Mouse (Mus musculus): ENCODE measurements at regions not wholly inside any gene's neighbourhood (a gene's known extent, or its start where the extent isn't known, plus 50 kb on each side); places are given as distances from the start of the nearest gene placed in this dataset.

- no peak for DNase-seq (ENCODE audit: low spot score)
Measured at GRCm38 (mm10) chr11:105538421-105539210, 51.2 kb upstream of the Tanc2 start.

GRCm38 (mm10) chr11:105532616-105533015, 57.2 kb upstream of the Tanc2 start:
- no peak for DNase-seq (ENCODE audit: low spot score)

- peak; percentile 5 for DNase-seq (ENCODE audit: low spot score)
Measured at GRCm38 (mm10) chr11:105530711-105531157, 59.1 kb upstream of the Tanc2 start.

- DNase-seq (ENCODE audit: low spot score): no peak
Measured at GRCm38 (mm10) chr11:105526066-105526465, 63.7 kb upstream of the Tanc2 start.

GRCm38 (mm10) chr11:105525608-105526007, 64.2 kb upstream of the Tanc2 start:
- DNase-seq (ENCODE audit: low spot score): peak; percentile 17

- no peak for DNase-seq (ENCODE audit: low spot score)
Measured at GRCm38 (mm10) chr11:105524400-105524799, 65.4 kb upstream of the Tanc2 start.

- no peak for DNase-seq (ENCODE audit: low spot score)
Measured at GRCm38 (mm10) chr11:105523765-105524164, 66.0 kb upstream of the Tanc2 start.

GRCm38 (mm10) chr11:105520398-105520797, 63.9 kb upstream of the March10 start:
- DNase-seq (ENCODE audit: low spot score): no peak

GRCm38 (mm10) chr11:105513275-105513674, 56.7 kb upstream of the March10 start:
- DNase-seq (ENCODE audit: low spot score): no peak

- DNase-seq (ENCODE audit: low spot score): no peak
Measured at GRCm38 (mm10) chr11:105510626-105511025, 54.1 kb upstream of the March10 start.

- no peak for DNase-seq (ENCODE audit: low spot score)
Measured at GRCm38 (mm10) chr11:105510056-105510455, 53.5 kb upstream of the March10 start.

GRCm38 (mm10) chr11:105508660-105509038, 52.1 kb upstream of the March10 start:
- DNase-seq (ENCODE audit: low spot score): no peak

GRCm38 (mm10) chr11:105507972-105508659, 51.6 kb upstream of the March10 start:
- DNase-seq (ENCODE audit: low spot score): no peak

- DNase-seq (ENCODE audit: low spot score): no peak
Measured at GRCm38 (mm10) chr11:105507332-105507971, 50.9 kb upstream of the March10 start.
